Mouse (Mus musculus) C2C12 (cell line): Measurements from ENCODE around the gene Gpn2.

ENCODE experiments used
- CTCF ChIP-seq: IDR thresholded peaks from one replicate; pipeline ENCODE4 v1.5.1; 2011; ENCODE audit not compliant: control insufficient read depth, insufficient read depth, insufficient read length
- USF1 ChIP-seq: IDR thresholded peaks from one replicate; pipeline ENCODE4 v1.6.1; 2011; ENCODE audit warnings: low read depth, mild to moderate bottlenecking, control low read depth, moderate library complexity

GRCm38 (mm10) chr4:133607284-133607683 is 23.1 kb downstream of the Gpn2 start:
- no peak for TF ChIP-seq CTCF
- TF ChIP-seq USF1: no peak
